Mouse (Mus musculus) granulocyte monocyte progenitor cell, adult 5-6 weeks (primary cell): ENCODE results near the gene Mob3b. TPM values are rescaled to one million over a fixed set of nuclear protein-coding genes. Genes with fewer than 3 reads are reported as not detected.
"Not testable (repeated sequence)": the region's sequence is repeated elsewhere in the genome, so short reads cannot be mapped to it uniquely, and the experiment has no call there.

Experiments used
- ATAC-seq: replicated peaks from 2 replicates; pipeline ENCODE4 v1.8.0; 2016; ENCODE audit warnings: mild to moderate bottlenecking, moderate TSS enrichment, inconsistent platforms; ENCODE audit not compliant: poor library complexity, severe bottlenecking
- total RNA-seq, 2 experiments: library from RNA; stranded (forward) in 1 of 2; stranded (reverse) in 1 of 2; fragments of 200-712, 200-1000 nt in 1 of 2; fragments of >200 nt in 1 of 2; fragmentation: Nextera tagmentation in 1 of 2; gene quantifications; 2 replicates each; pipeline ENCODE4 v1.2.3; 2014 to 2017

Gene Mob3b
- total RNA-seq, 2 experiments from 2014 or later, result 0.77 to 1.4 TPM

GRCm38 (mm10) chr4:34917400-34917799 is 239.9 kb downstream of the Mob3b start:
- no peak for ATAC-seq

DNA sequence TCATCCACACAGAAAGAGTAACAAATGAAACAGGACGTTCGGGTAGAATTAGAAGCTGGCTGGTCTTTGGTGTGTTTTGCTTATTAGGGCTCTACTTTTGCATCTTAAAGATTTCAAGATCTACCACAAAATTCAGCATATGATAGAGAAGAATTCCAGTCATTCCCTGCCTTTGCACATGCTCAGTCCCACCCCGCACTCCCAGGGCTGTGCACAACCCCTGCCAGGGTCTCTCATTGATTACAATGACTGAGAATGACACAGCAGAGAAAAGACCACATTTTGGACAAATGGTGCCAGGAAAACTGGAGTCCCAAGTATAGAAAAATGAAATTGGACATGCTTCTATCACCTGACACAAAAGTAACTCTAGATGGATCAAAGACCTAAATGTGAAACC is 245.1 kb downstream of the Mob3b start:
- ATAC-seq, result no peak

- ATAC-seq, result no peak
Observed at GRCm38 (mm10) chr4:34911401-34911800, 245.9 kb downstream of the Mob3b start.

DNA sequence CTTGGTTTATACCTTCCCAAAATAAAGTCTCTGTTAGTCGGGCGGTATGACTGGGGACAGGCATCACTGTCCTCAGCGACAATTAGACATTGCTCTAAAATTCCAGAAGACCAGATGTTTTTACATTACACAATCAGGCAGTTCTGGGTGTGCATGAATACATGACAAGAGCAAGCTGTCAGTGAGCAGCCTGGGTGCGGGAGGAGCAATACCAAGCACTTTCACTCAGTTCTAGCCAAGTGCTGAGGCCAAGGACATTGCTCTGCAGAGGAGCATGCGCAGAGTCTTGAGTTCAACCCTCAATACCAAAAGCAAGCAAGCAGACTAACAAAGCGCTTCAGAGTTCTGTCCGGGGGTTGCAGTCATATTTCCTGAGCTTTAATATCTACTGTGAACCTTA is 249.2 kb downstream of the Mob3b start:
- ATAC-seq, result no peak

- ATAC-seq, result no peak
Observed at GRCm38 (mm10) chr4:34907026-34907425, 250.3 kb downstream of the Mob3b start.

DNA sequence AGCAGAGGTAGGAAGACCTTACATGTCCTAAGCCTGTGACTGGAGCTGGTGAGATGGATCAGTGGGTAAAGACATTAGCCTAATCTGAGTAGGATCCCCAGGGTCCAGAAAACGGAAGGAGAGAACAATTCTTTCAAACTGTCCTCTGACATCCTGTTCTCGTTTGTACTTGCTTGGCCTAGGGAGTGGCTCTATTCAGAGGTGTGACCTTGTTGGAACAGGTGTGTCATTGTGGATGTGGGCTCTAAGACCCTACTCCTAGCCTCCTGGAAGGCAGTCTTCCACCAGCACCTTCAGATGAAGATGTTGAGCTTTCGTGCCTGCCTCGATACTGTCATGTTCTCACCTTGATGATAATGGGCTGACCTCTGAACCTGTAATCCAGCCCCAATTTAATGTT is 251.1 kb downstream of the Mob3b start:
- ATAC-seq, result no peak

- ATAC-seq, result peak; percentile 59
Observed at GRCm38 (mm10) chr4:34905396-34905795, 251.9 kb downstream of the Mob3b start.

DNA sequence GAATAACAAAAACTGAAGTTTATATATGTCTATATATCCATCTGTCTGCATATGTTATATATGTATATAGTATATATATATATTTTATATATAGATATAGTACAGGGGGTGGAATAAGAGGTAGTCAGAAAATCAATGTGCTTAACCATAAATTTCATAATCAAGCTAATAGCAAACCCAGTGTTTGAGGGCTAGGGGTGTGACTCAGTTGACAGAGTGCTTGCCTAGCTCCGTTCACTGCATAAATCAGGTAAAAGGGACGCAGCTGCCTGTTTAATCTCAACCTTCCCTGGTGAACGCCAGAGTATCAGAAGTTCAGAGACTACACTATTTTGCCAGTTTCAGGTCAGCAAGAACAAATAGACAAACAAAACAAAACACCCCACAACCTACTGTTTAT is 255.7 kb downstream of the Mob3b start:
- ATAC-seq, result not testable (repeated sequence)

- no peak for ATAC-seq
Observed at GRCm38 (mm10) chr4:34901166-34901565, 256.1 kb downstream of the Mob3b start.

DNA sequence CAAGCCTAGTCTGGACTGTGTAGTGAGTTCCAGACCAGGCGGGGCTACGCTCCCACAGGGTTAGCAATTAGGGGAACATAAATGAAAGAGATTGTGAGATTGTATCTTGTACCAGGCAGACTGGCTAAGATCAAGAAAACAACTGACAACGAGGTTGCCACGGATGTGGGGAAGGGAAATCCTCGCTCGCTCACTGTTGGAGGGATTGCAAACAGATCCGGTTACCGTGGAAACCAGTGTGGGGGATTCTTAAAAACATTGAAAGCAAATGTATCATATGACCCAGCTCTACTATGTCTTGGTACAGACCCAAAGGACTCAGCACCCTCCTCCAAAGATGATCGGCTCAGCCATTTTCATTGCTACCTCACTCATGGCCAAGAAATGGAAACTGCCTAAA is 257.1 kb downstream of the Mob3b start:
- no peak for ATAC-seq

DNA sequence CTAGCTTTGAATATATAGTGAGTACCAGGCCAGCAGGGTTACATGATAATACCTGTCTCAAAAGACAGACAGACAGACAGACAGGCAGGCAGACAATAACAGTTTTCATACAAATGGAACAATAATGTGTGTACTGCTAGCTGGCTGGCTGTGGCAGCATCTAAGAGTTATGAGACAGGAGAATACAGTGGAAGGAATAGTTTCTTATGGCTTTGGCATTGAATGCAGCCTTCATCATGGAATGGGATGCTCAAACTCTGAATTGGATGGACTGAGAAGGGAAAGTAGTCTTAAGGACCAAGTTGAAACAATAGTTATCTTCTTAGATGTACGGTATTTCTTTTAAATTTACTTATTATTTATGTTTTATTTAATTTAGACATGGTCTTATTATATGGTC is 258.0 kb downstream of the Mob3b start:
- no peak for ATAC-seq

Other genes starting within 250 kb of the Mob3b start
- gene Ifnk, start 5.4 kb downstream of the Mob3b start, total RNA-seq (2014; fragmentation: Nextera tagmentation), result not detected in 2 replicates
- not detected in 2 replicates for gene Ifnk, start 5.4 kb downstream of the Mob3b start, total RNA-seq (2017)
- gene C9orf72, start 68.7 kb upstream of the Mob3b start, total RNA-seq (2014; fragmentation: Nextera tagmentation), result 5.4 and 9.7 TPM in 2 replicates
- 3.3 and 3.5 TPM in 2 replicates for gene C9orf72, start 68.7 kb upstream of the Mob3b start, total RNA-seq (2017)